Mouse (Mus musculus) C2C12 (cell line): ENCODE data around the gene Foxm1. TPM values are rescaled to one million over a fixed set of nuclear protein-coding genes. Genes with fewer than 3 reads are reported as not detected.

Source experiments
- H3K27me3 ChIP-seq: one replicate; pipeline ENCODE4 v1.6.1; 2011; ENCODE audit not compliant: control insufficient read depth, insufficient read depth, insufficient read length
- H3K36me3 ChIP-seq: one replicate; pipeline ENCODE4 v1.6.1; 2011; ENCODE audit not compliant: control insufficient read depth, insufficient read depth
- H3K4me3 ChIP-seq: one replicate; pipeline ENCODE4 v1.5.1; 2011; ENCODE audit warnings: mild to moderate bottlenecking, control low read depth; ENCODE audit not compliant: poor library complexity, insufficient read depth, severe bottlenecking
- H3K79me2 ChIP-seq: one replicate; pipeline ENCODE4 v1.6.1; 2011; ENCODE audit not compliant: control insufficient read depth, insufficient read depth
- H3K79me3 ChIP-seq: one replicate; pipeline ENCODE4 v1.6.1; 2011; ENCODE audit warnings: low read depth, control low read depth
- H3ac ChIP-seq: one replicate; pipeline ENCODE3; 2011; ENCODE audit warnings: low read depth; ENCODE audit not compliant: control insufficient read depth, insufficient read length
- CEBPB ChIP-seq: IDR thresholded peaks from one replicate; pipeline ENCODE4 v1.6.1; 2011; ENCODE audit warnings: low read depth, mild to moderate bottlenecking, control low read depth, moderate library complexity
- CTCF ChIP-seq: IDR thresholded peaks from one replicate; pipeline ENCODE4 v1.5.1; 2011; ENCODE audit not compliant: control insufficient read depth, insufficient read depth, insufficient read length
- FOSL1 ChIP-seq: IDR thresholded peaks from one replicate; pipeline ENCODE4 v1.8.0; 2011; ENCODE audit warnings: mild to moderate bottlenecking, low read length; ENCODE audit not compliant: poor library complexity, insufficient read depth, severe bottlenecking
- MAX ChIP-seq: IDR thresholded peaks from one replicate; pipeline ENCODE4 v1.6.1; 2011; ENCODE audit warnings: mild to moderate bottlenecking, control low read depth
- MYOD1 ChIP-seq: IDR thresholded peaks from one replicate; pipeline ENCODE4 v1.6.1; 2011; ENCODE audit warnings: low read depth; ENCODE audit not compliant: control insufficient read depth, insufficient read length
- MYOG ChIP-seq: IDR thresholded peaks from one replicate; pipeline ENCODE4 v1.6.1; 2011; ENCODE audit not compliant: control insufficient read depth, insufficient read length; ENCODE audit errors: extremely low read depth
- USF1 ChIP-seq: IDR thresholded peaks from one replicate; pipeline ENCODE4 v1.6.1; 2011; ENCODE audit warnings: low read depth, mild to moderate bottlenecking, control low read depth, moderate library complexity
- polyA plus RNA-seq: library from polyadenylated mRNA; unstranded; fragments of >200 nt; fragmentation: generic; extraction: Trizol; gene quantifications from one replicate; pipeline ENCODE4 v1.2.1, GENCODE M21; 2012; ENCODE audit warnings: missing spikeins

Gene Foxm1
- polyA plus RNA-seq, 1 experiment = 60.4 TPM

DNA sequence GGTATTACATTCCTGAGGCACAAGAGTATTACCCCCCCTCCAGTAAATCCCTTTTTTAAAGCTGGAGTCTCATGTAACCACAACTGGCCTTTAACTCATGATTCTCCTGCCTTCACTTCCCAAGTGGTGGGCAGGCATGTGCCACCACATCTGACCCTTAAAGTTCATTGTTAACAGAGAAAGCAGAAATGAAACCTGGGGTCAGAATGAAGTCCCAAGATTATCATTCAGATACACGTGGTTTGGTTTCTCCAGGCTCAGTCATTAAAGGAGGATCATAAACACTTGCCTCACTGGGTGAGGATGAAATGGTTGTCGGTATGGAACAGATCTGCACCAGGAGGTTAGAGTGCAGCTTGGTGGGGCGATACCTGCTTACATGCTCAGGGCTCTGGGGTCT is 18.5 kb downstream of the Foxm1 start:
- no peak for TF ChIP-seq MYOG
- TF ChIP-seq CTCF = no peak
- TF ChIP-seq MYOD1 = no peak
- Histone ChIP-seq H3K79me2 (no peaks in the 10 kb centered on the region), H3K36me3 (no peaks in the 10 kb centered on the region), H3K79me3 (no peaks in the 10 kb centered on the region), H3K4me3 (no peak overlapping the region), H3ac (no peak overlapping the region), H3K27me3 (no peaks in the 10 kb centered on the region)

GRCm38 (mm10) chr6:128383752-128384151 is 21.0 kb downstream of the Foxm1 start:
- no peaks in the 10 kb centered on the region for H3K36me3 ChIP-seq
- no peaks in the 10 kb centered on the region for H3K79me2 ChIP-seq
- H3ac ChIP-seq = no peak overlapping the region
- TF ChIP-seq CEBPB = no peak
- TF ChIP-seq CTCF = no peak
- TF ChIP-seq FOSL1 = no peak
- no peak for TF ChIP-seq USF1
- TF ChIP-seq MAX = no peak
- TF ChIP-seq MYOG = no peak
- no peak for TF ChIP-seq MYOD1
- no peaks in the 10 kb centered on the region for H3K79me3 ChIP-seq
- H3K4me3 ChIP-seq = no peak overlapping the region
- no peaks in the 10 kb centered on the region for H3K27me3 ChIP-seq

DNA sequence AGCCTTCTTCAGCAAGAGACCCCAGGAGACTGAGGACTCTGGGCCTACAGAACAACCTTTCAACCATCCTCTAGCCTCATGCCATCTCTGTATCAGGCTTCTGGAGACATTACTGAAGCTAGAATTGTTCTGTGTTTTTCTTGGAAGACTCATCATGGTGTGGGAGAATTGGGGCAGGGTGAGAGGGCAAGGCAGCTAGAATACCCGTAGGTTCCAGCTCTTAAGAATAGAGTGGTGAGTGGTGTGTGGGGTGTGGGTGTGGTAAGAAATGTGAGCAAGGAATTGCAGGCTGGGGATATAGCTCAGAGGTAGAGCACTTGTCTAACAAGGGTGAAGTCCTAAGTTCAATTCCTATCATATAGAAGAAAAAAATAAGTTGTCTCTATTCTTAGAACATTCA is 22.3 kb downstream of the Foxm1 start:
- H3K79me2 ChIP-seq = no peaks in the 10 kb centered on the region
- H3K36me3 ChIP-seq = no peaks in the 10 kb centered on the region
- no peaks in the 10 kb centered on the region for H3K27me3 ChIP-seq
- H3K79me3 ChIP-seq = no peaks in the 10 kb centered on the region
- no peak overlapping the region for H3K4me3 ChIP-seq
- H3ac ChIP-seq = no peak overlapping the region
- TF ChIP-seq CTCF (no peak), CEBPB (no peak), USF1 (no peak), MYOG (no peak), MYOD1 (no peak), FOSL1 (no peak)

DNA sequence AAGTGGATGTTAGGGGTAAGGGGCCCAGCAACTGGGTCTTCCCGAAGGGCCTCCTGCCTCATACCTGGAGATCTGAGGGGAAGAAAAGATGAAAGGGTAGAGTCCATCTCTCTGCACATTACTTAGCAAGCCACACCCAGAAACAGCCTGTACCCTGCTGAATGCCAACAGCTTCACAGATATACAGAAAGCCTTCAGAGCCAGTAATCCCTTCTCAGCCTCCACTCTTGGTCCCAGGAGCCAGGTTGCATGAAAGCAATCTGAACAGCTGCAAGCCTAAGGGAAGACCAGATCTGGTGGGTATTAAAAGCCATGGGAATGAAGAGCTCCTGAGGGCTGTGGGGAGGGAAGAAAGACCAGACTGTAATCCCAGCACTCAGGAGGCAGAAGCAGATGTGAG is 26.4 kb downstream of the Foxm1 start:
- no peak overlapping the region for H3ac ChIP-seq
- no peaks in the 10 kb centered on the region for H3K79me2 ChIP-seq
- no peaks in the 10 kb centered on the region for H3K36me3 ChIP-seq
- no peak overlapping the region for H3K4me3 ChIP-seq
- TF ChIP-seq USF1 (no peak), MAX (no peak), CTCF (no peak), MYOD1 (no peak), MYOG (no peak), FOSL1 (no peak), CEBPB (no peak)
- no peaks in the 10 kb centered on the region for H3K27me3 ChIP-seq
- no peaks in the 10 kb centered on the region for H3K79me3 ChIP-seq

DNA sequence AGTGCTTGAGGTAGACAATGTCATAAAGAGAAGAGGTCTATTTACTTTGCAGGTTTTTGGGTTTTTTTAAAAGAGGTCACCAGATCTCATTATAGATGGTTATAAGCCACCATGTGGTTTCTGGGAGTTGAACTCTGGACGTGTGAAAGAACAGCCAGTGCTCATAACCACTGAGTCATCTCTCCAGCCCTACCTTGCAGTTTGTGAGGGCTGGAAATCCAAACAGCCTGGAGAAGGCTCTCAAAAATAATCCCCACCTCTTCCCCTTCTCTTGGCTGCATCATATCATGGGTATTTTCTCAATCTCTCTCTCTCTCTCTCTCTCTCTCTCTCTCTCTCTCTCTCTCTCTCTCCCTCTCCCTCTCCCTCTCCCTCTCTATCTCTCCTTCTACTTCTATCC is 27.9 kb downstream of the Foxm1 start:
- no peak overlapping the region for H3K4me3 ChIP-seq
- H3K36me3 ChIP-seq = no peaks in the 10 kb centered on the region
- no peaks in the 10 kb centered on the region for H3K27me3 ChIP-seq
- no peaks in the 10 kb centered on the region for H3K79me2 ChIP-seq
- TF ChIP-seq MAX (no peak), FOSL1 (no peak), CEBPB (no peak), CTCF (no peak), MYOG (no peak), USF1 (no peak), MYOD1 (no peak)
- H3ac ChIP-seq = no peak overlapping the region
- H3K79me3 ChIP-seq = no peaks in the 10 kb centered on the region

GRCm38 (mm10) chr6:128397574-128398261 is 35.0 kb downstream of the Foxm1 start:
- TF ChIP-seq MAX (no peak), MYOG (no peak)

More at GRCm38 (mm10) chr6:128397574-128398261, 35.0 kb downstream of the Foxm1 start:
- Histone ChIP-seq H3K27me3 (no peaks in the 10 kb centered on the region), H3ac (no peak overlapping the region), H3K79me3 (no peaks in the 10 kb centered on the region), H3K36me3 (no peaks in the 10 kb centered on the region), H3K79me2 (no peaks in the 10 kb centered on the region), H3K4me3 (no peak overlapping the region)
